Mouse (Mus musculus): Measurements from ENCODE around the gene Slc4a5.
A peak's percentile ranks its signal among the peaks of the same experiment; 100 is the strongest.

Slc4a5 gene

DNA sequence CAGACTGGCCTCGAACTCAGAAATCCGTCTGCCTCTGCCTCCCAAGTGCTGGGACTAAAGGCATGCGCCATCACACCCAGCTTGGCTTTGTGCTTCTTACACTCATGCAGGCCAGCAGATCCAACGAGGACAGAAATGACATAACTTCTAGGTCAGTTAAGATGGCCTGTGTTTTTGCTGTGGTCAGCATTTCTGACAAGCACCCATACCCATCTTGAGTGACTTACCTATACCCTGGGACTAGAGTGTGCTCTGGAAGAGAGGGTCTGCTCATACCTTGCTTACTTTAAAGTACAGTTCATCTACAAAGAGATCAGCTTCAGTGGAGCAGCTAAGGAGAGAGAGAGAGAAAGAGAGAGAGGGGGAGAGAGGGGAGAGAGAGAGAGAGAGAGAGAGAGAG, 13.7 kb downstream of the Slc4a5 start:
- DNase-seq, result no peak

DNA sequence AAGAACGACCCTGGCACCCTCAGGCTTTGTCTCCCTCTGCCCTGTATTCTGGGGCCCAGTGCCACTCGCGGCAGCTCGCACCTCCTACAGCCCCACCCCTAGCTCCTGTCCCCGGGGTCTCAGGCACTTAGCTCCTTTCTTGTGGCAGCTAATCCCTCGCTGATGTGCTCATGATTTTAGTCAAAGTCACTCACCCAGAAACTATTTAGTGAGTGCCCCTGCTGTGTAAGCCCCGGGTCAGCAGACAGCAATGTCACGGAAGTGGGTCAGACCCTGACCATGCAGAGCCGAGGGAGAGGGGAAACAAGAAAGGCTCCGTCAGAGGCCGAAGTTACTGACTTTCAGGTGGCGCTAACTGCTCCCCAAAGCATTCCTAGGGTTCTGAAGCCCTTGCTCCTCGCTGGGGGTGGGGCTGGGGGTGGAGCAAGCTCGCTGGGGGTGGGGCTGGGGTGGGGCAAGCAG, 14.7 kb downstream of the Slc4a5 start:
- DNase-seq, result no peak

DNA sequence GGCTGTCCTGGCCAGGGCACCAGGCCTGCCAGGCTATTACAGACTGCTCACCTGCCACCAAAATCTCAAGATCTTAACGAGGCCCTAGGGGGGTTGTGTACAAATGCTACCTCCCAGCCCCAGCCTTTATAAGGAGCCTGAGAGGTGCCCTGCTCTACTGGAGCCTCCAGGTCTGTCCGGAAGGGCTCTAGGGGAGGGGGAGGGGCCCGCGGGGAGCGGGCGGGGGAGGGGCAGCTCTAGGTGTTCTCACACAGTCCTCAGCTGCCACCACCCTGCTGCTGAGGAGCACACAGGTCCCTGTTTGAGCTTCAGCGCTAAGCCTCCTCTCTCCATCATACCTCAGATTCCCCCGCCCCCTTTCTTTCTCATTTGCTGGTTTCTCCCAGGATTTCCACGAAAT, 17.5 kb downstream of the Slc4a5 start:
- DNase-seq, result no peak

DNA sequence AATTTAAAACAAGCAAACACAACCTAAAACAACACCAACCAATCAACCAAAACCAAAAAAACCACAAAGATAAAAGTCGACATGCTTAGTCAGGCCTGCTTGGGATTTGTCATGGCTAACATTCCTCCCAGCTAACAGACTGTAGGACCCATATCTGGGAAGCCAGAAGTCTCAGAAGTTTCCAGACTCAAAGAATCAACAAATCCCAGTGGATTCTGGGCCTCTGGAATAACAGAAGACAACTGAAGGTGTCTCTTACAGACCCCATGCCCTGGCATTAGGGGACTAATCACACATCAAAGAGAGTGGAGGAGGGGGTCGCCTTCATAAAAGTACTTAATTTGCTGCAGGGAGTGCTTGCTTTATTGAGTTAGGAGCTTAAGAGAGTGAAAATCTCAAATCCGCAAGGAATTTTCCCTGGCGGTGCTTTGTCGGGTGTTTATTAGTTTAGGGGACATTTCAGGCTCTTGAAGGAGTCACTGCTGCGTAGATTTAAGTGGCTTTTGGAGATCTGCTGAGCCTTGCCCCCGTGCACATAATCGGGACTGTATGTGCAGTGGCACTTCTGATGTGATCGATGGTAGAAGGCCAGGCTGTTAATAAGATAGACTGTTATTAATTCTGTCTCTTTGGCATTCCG, 24.9 kb downstream of the Slc4a5 start:
- DNase-seq, result no peak

DNA sequence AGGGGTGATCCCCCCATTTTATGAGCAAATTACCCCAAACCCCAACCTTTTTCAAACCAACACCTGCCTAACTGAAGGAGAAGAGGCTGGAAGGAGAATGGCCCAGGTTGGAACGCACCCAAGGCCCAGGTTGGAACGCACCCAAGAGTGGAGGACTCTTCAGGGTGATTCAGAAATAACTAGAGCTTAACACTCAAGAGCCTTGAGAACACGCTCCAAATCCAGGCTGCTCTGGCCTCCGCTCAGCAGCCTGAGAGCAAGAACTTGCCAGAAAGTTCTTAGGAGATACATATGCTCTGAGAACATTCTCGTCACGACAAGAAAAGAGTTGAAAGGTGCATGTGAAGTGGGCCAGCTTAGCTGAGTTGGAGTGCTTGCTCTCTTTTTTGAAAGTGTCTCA, 25.5 kb downstream of the Slc4a5 start:
- DNase-seq, result peak; percentile 34 to 38

DNA sequence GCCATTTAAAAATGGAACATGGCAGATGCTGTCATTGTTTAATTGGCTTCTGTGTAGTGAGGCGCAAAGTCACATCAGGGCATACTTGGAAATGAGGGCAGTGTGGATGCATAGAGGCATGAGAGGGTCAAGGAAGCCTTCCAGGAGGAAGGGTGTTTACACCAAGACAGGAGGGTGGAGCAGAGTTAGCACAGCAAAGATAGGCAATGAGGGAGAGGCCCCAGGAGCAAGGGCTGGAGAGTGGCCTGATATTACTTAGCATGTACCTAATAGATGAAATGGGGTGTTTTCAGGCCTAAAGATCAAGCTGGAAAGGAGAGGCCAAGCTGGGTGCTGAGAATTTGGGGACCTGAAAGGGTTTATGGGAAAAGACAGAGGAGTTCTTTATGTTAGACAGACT, 26.4 kb downstream of the Slc4a5 start:
- no peak for DNase-seq

DNA sequence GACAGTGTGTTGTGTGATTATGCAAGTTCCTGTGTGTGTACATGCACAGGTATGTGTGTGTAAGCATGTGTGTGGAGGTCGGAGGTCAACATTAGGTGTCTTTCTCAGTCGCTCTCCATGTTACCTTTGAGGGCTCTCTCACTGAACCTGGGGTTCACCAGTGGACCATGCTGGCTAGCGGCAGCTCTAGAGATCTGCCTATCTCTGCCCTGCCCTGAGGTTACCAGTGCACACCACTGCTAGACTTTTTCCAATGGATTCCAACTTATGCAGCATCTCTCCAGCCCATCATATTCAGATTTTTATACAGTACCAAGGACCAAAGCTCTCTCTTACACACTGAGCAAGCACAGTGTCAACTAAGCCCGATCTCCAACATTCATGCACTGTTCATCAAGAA, 27.1 kb downstream of the Slc4a5 start:
- no peak for DNase-seq

DNA sequence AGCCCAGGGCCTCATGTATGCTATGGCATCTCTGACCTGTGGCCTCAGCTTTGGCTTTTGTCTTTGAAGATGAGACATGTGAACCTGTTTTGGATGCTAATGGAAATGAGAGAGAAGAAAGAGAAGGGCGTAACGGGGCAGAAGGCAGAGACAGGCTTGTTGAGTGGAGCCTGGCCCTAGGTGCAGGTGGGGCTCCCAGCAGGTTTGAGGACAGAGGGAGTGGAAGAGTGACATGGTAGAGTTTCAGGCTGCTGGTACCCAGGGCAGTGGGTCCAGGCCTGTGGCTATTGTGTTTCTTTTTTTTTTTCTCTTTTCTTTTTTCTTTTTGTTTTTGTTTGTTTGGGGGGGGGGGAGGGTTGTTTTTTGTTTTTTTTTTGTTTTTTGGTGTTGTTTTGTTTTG, 27.5 kb downstream of the Slc4a5 start:
- no peak for DNase-seq

DNA sequence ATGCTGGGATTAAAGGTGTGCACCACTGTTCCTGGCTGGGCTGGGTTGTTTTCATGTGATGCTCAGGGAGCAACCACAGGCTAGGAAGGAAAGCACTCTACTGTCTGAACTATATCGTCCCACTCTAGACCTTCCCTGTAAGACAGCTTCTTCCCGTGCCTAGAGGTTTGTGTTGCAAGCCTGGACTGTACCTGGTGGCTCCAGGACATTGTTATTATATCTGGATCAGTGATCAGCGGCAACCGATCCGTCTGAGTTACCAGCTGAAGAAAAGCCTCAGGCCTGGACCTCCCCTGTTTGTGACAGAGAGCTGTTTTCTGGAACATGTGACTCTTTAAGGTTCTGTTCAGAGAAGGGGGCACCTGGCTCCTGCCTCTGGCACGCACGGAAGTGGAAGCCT, 34.6 kb downstream of the Slc4a5 start:
- no peak for DNase-seq

DNA sequence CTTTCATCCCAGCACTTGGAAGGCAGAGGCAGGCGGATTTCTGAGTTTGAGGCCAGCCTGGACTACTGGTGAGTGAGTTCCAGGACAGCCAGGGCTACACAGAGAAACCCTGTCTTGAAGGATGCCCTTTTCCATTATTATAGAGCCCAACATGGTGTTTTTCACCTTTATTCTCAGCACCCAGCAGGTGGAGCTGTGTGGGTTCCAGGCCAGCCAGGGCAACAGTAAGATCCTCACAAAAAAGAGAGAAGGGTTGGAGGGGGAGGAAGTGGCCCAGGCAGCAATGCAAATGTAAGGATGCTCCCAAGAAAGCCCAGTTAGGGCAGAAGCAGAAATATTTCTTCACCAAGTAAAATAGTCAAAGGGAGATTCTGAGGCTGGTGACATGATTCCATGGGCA, 44.9 kb downstream of the Slc4a5 start:
- no peak for DNase-seq

DNA sequence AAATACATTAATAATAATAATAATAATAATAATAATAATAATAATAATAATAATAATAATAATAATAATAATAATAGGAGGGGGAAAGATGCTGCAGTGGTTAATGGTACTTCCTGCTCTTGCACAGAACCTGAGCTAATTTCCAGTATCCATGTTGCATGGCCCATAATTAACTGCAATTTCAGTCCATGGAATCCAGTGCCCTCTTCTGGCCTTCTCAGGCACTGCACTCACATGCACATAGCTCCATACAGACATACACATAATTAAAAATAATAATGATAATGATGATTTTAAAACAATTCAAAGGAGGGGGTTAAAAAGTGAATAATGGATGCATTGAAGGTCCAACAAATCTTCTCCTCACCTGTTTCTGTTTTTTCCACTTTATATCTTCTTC, 45.6 kb downstream of the Slc4a5 start:
- no peak for DNase-seq

DNA sequence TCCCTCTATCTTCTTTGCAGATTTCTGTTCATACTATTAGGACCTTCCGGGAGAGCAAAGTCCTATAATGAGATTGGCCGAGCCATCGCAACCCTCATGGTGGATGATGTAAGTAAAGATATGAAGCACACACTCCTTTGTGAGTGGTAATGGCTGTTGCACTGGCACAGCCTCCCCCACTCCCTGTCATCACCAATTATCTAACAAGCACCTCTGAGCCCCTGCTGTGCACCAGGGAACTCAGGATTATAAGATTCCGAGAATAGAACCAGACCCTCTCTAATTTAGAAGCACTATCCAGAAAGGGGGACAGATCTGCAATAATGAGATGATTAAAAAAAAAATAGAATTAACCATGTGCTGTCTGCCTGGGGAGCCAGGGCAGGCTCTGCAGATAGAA, 46.0 kb downstream of the Slc4a5 start:
- DNase-seq, result no peak

DNA sequence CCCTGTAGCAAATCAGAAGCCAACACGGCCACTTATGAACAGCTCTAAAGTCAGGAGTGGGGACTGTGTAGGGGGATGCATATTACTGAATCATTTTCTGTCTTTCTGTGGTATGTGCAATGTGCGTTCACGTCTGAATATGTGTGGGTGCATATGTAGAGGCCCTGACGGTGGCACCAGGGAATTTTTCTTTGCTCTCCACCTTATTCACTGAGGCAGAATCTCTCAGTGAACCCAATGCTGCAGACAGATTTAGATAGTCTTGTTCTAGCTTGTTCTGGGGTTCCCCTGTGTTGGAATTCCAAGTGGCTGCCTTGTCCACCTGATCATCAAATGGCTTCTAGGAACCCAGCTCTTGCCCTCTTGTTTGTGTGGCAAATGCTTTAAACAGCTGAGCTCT, 48.0 kb downstream of the Slc4a5 start:
- peak in 1 of 2 experiments; percentile 16 for DNase-seq

DNA sequence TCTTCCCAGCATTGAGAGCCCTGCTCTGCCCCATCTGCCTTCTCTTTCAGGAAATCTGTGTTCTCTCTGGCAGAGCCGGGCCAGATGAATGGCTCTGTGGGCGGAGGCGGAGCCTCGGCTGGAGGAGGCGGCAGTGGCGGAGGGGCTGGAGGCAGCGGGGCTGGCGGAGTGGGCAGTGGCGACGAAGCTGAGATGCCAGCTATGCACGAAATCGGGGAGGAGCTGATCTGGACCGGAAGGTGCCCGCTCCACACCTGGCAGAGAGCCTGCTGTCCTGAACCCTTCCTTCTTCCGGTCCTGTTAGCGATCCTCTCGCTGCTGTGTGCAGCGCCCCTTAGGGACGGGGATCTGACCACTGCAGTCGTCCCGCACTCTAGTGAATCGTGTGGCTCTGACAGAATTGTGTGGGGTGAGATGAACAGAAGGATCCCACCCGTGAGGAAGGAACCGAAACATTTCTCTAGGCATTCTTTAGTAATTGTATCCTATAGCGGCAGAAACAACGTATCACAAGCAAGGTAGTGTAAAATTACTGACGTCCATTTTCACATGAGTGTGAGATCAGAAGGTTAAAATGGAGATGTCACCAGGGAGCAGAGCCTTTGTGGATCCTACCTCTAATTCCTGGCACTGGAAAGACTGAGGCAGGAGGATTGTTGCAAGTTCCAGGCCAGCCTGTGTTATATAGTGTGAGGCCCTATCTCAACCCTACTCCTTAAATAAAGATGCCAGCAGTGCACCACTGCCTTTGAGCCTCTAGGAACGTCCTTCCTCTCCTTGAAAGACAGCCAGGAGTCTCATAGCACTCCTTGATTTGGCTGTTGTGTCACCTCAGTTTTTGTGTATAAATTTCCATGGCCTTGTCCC, 48.7 kb downstream of the Slc4a5 start:
- DNase-seq, result peak; percentile 90 to 92

DNA sequence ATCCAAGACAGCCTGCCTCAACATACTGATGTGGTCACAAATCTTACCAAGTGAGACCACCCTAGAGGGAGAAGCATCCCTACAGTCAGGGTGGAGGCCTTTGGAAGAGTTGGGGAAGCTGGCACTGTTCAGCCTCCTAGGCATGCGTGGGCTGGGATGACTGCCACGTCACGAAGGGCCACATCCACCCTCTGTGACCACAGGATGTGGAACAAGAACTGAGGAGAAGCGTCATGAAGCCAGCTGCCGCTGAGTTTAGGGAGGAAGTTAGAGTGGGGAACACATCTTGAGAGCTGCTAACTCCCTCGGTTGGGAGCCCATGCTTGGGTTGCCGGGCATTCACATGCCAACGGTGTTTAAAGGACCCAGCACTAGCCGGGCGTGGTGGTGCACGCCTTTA, 54.1 kb downstream of the Slc4a5 start:
- DNase-seq, result no peak

DNA sequence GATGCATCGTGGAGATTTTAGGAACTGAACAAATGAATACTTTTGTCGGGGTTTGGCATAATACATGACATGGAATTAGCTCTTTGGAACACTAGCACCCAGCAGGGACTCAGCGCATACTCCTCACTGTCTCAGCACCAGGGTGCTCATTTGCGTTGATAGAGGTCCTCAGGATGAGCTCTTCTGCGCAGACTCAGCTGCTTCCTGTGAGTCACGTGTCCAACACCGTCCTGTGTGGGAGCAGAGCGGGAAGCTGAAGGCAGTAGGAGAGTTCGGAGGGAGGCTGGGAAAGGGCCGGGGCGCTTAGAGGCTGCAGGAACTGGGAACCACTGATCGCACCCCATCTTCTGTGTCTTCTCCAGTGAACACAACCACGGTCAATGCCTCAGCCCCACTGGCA, 57.5 kb downstream of the Slc4a5 start:
- no peak for DNase-seq

DNA sequence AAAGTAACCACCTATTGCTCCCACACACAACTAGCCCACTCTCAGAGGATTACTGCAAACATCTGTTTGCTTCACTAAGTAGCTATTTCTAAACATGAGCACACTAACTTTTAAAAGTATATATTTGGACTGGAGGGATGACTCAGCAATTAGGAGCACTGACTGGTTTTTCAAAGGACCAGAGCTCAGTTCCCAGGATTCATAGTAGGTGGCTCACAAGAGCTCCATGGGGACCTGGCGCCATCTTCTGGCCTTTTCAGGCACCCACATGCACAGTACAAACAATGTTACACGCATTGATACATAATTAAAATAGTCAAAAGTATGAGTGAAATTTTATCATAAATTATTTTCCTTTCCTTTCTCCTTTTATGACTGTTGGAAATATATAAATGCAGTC, 59.3 kb downstream of the Slc4a5 start:
- peak in 1 of 2 experiments; percentile 20 for DNase-seq

DNA sequence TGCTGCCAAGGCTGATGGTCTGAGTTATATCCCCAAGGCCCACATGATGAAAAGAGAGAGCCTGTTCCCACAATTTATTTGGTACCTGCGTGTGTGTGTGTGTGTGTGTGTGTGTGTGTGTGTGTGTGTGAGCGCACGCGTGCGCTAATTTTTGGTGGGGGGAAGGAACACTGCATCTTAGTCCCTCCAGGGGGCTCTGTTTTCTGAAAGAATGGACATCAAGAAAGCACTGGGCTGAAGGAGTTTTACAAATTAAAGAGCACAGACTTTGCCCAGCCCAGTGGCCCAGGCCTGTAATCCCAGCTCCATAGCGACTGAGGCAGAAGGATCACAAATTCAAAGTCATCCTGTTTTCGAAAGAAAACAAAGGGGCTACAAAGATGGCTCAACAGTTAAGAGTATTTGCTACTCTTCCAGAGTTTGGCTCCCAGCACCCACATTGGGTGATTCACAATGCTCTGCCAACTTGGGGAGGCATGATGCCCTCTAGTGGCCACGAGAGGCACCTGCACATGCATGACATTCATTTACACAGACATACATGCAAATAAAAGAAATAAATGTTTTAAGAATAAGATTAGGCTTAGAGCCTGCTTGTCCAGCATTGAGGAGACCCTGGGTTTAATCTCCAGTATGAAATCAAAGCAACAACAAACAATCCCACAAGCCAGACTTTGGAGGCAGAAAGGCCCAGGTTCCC, 60.8 kb downstream of the Slc4a5 start:
- no peak for DNase-seq

DNA sequence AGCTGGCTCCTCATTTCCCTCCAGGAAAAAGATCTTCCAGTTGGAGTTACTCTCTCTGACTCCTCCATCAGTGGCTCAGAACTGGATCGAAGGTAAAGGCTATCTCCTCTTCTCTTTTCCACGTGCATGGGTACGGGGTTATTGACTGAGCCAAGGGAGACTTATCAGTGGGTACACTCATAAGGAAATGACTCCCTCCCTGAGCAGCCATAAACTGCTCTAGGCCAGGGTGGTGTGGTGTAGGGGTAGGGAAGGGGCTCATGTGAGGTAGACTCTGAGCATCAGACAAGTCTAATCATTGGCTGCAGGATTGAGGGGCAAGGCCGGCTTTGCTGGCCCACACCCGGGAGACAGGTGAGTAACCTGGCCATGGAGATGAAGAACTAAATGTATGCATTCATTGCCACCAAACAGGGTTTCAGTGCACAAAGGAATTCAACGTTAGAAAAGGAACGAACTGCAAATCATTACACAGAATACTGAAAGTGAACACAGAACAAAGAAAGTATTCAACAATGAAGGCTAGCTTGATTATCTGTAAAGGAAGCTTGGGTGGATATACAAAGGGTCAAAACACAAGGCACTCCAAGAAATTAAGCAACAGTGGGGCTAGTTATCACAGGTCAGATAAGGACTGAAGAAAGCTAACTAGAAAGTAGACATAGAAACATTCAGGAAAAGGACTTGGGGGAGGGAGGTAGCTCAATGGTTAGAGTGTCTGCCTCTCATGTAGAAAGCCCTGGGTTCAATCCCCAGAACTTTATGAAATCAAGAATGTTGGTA, 81.0 kb downstream of the Slc4a5 start:
- DNase-seq, result no peak

DNA sequence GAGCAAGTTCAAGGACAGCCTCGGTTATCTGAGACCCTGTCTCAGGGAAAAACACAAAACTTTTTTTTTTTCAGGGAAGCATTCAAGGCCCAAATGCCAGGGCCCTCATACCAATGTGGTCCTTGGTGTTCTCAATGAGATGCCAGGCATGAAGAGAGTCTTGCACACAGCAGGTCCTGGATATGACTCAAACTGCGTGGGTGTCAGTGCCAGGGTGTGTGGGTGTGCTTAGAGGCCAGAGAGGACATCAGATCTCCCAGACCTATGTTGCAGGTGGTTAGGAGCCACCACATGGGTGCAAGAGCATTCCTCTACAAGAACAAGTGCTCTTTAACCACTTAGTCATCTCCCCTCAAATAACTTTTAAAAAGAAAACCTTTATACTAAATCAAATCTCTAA, 81.7 kb downstream of the Slc4a5 start:
- no peak for DNase-seq

DNA sequence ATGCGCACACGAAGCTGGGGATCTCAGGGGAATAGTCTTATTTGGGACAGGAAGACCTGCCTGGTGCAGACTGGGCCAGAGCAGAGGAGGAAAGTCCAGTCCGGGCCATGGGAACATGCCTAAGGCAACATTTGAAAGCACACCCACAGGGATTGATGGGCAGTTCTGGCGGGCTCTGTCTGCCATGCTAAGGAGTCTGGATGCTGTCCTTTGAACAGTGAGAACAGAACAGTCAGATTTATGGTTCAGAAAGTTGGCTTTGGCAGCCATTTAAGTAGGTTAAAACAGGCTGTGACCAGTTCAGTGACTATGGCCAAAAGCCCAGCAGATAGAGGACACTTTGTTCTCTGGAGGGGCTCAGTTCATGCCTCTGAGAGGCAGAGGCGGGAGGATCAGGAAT, 82.6 kb downstream of the Slc4a5 start:
- DNase-seq, result peak in 1 of 2 experiments; percentile 10

DNA sequence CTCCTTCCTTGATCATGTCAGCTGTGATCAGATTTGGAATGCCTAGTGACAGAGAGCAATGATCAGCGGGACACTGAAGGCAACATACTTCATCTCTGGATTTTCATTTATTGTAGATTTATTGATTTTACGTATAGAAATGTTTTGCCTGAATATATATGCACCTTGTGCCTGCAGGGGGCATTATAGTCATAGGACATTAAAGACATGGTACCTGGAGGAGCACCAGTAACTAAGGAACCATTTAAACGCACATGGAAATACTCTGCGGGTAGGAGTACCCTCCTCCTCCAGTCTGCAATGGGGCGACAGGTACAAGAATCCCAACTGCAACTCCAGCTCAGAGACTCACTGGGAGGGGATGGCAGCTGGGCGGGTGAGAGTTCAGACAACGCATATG, 89.4 kb downstream of the Slc4a5 start:
- DNase-seq, result no peak

DNA sequence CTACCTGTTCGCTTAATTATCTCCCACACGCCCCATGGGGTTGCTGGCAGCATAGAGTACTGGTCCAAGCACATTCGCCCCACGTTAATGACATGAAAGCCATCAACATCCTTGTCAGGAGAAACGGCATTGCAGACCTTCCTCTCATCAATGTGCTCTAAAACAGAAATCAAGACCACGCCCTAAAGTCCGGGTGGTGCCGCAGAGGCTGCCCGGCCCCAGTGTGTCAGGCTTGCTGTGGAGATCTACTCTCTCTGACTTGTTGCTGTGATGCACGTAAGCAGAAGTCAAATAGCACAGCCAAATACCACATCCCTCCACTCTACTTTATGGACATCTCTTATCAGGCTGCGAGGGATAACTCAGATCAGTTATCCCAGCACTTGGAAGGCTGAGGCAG, 91.6 kb downstream of the Slc4a5 start:
- DNase-seq, result no peak
